Mouse (Mus musculus) liver, embryonic 11.5 days (tissue): ENCODE data around the gene Galnt18. TPM values are rescaled to one million over a fixed set of nuclear protein-coding genes. Genes with fewer than 3 reads are reported as not detected.

Source experiments
- ATAC-seq: fragments of 200-750 bp; cut with Nextera tagmentation; replicated peaks from 2 replicates; pipeline ENCODE4 v1.8.0; 2017; ENCODE audit warnings: moderate number of reproducible peaks, mild to moderate bottlenecking, moderate TSS enrichment, moderate library complexity; ENCODE audit not compliant: low FRiP score
- DNase-seq: peaks from one replicate; pipeline ENCODE4 v3.0.0-alpha.2; 2017; ENCODE audit warnings: low spot score
- H3K27ac ChIP-seq: fragments of 300-500 bp; sonication (generic); 2 replicates; pipeline ENCODE4 v1.5.1; 2014; ENCODE audit warnings: mild to moderate bottlenecking, low read depth, low read length, control low read depth
- H3K27me3 ChIP-seq: fragments of 300-500 bp; sonication (generic); replicated peaks from 2 replicates; pipeline ENCODE4 v1.6.1; 2014; ENCODE audit warnings: low read length, mixed read lengths; ENCODE audit not compliant: control insufficient read depth, insufficient read depth
- H3K36me3 ChIP-seq: fragments of 300-500 bp; sonication (generic); 2 replicates; pipeline ENCODE4 v1.6.1; 2014; ENCODE audit warnings: mild to moderate bottlenecking, low read length, moderate library complexity, mixed read lengths; ENCODE audit not compliant: control insufficient read depth, insufficient read depth
- H3K4me1 ChIP-seq: fragments of 300-500 bp; sonication (generic); replicated peaks from 2 replicates; pipeline ENCODE4 v1.6.1; 2014; ENCODE audit warnings: low read length, mixed read lengths; ENCODE audit not compliant: control insufficient read depth, insufficient read depth
- H3K4me2 ChIP-seq: fragments of 300-500 bp; sonication (generic); 2 replicates; pipeline ENCODE4 v1.6.1; 2014; ENCODE audit warnings: mild to moderate bottlenecking, control low read depth, moderate library complexity
- H3K4me3 ChIP-seq: fragments of 300-500 bp; sonication (generic); 2 replicates; pipeline ENCODE4 v1.5.1; 2014; ENCODE audit warnings: low read depth, low read length, control low read depth
- H3K9ac ChIP-seq: fragments of 300-500 bp; sonication (generic); 2 replicates; pipeline ENCODE4 v1.6.1; 2014; ENCODE audit warnings: low read depth, low read length, control low read depth
- H3K9me3 ChIP-seq: fragments of 300-500 bp; sonication (generic); 2 replicates; pipeline ENCODE4 v1.6.1; 2016; ENCODE audit warnings: low read length, inconsistent platforms, mixed read lengths; ENCODE audit not compliant: control insufficient read depth
- WGBS: fragments of 180-500 bp; shearing (Covaris S2); extraction: QIAGEN DNeasy Blood & Tissue Kit; methylation state at CpG from one replicate; pipeline ENCODE4 v1.1.7; 2014; 5-methylcytosine and 5-hydroxymethylcytosine counted together
- polyA plus RNA-seq: library from polyadenylated mRNA; unstranded; fragments of >200 nt; fragmentation: Nextera tagmentation; extraction: Ambion mirVana; gene quantifications from 2 replicates; pipeline ENCODE4 v1.2.1, GENCODE M21; 2014

Gene Galnt18
- polyA plus RNA-seq, 1 experiment from 2014 or later, result 3.1 TPM

DNA sequence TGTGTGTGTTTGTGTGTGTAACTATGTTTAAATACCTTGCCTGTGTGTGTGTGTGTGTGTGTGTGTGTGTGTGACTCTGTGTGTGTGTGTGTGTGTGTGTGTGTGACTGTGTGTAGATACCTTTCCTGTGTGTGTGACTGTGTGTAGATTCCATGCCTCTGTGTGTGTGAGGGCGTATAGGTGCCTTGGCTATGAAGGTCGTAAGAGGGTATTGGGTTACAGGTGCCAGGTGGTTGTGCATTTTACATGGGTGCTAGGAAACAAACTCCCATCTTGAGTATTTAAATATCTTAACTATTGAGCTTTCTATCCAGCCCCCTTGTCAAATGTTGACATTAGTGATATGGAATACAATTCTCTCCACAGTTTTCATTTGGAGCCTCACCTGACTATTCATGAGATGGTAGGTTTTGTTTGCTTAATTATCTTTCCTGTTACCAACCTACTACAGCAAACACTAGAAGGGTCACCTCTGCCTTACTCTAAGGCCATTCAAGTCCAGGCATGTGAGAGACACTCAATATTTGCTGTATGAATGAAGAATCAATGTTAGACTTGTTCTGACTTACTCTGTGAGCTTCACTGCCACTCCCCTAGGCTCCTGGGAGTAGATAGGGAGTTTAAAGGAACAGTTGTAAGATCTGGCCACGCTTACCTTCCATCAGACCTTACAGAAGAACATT, 250.7 kb downstream of the Galnt18 start:
- Histone ChIP-seq H3K27ac (no peak overlapping the region), H3K9ac (no peak overlapping the region), H3K36me3 (no peaks in the 10 kb centered on the region), H3K4me2 (no peak overlapping the region), H3K9me3 (no peaks in the 10 kb centered on the region), H3K4me3 (no peak overlapping the region), H3K4me1 (no peaks in the 10 kb centered on the region), H3K27me3 (no peaks in the 10 kb centered on the region)
- WGBS, result 71% methylated on average over 3 of the region's 3 CpGs
- ATAC-seq (no peak), DNase-seq (no peak)

DNA sequence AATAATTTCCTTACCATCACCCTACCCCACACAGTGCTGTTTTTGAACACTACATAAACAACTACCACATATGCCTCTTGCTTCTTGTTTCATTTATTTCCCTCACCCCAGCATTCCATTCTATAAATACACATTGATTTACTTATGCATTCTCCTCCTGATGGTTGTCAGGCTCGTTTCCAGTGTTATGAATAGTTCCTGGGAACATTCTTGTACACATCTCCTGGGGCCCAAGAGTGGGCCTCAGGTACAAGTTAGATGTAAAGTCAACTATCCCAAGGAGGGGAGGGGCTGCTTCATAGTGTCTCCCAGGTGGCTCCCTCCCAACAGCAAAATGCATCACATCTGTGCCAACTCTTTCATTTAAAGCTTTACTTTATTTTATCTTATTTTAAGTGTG, 251.3 kb downstream of the Galnt18 start:
- no peaks in the 10 kb centered on the region for H3K27me3 ChIP-seq
- no peaks in the 10 kb centered on the region for H3K36me3 ChIP-seq
- 53% methylated on average over 1 of the region's 1 CpGs for WGBS
- no peak overlapping the region for H3K9ac ChIP-seq
- H3K4me1 ChIP-seq, result no peaks in the 10 kb centered on the region
- ATAC-seq, result no peak
- no peak overlapping the region for H3K27ac ChIP-seq
- no peak overlapping the region for H3K4me2 ChIP-seq
- H3K4me3 ChIP-seq, result no peak overlapping the region
- no peak for DNase-seq
- no peaks in the 10 kb centered on the region for H3K9me3 ChIP-seq

DNA sequence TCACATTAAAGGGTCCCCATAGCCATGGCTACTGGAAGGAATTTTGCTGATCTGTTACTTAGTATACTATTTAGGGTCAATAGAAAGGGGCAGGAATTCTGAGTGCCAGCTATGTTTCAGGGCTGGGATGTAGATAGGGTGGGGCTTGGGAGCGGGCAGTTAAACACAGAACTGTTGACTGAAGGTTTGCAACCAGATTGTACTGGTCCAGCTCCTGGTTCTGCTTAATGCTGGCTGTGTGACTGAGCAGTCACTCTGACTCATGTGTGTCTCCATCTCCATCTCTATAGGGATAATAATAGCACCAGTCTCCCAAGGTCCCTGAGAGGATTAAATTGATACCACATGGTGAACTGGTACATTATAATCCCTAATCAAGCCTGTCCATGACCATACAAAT, 258.9 kb downstream of the Galnt18 start:
- H3K36me3 ChIP-seq, result no peaks in the 10 kb centered on the region
- no peaks in the 10 kb centered on the region for H3K4me1 ChIP-seq
- H3K4me2 ChIP-seq, result no peak overlapping the region
- ATAC-seq, result no peak
- DNase-seq, result no peak
- H3K27me3 ChIP-seq, result no peaks in the 10 kb centered on the region
- no peak overlapping the region for H3K27ac ChIP-seq
- 70% methylated on average over 1 of the region's 1 CpGs for WGBS
- no peak overlapping the region for H3K9ac ChIP-seq
- H3K9me3 ChIP-seq, result no peaks in the 10 kb centered on the region
- H3K4me3 ChIP-seq, result no peak overlapping the region

DNA sequence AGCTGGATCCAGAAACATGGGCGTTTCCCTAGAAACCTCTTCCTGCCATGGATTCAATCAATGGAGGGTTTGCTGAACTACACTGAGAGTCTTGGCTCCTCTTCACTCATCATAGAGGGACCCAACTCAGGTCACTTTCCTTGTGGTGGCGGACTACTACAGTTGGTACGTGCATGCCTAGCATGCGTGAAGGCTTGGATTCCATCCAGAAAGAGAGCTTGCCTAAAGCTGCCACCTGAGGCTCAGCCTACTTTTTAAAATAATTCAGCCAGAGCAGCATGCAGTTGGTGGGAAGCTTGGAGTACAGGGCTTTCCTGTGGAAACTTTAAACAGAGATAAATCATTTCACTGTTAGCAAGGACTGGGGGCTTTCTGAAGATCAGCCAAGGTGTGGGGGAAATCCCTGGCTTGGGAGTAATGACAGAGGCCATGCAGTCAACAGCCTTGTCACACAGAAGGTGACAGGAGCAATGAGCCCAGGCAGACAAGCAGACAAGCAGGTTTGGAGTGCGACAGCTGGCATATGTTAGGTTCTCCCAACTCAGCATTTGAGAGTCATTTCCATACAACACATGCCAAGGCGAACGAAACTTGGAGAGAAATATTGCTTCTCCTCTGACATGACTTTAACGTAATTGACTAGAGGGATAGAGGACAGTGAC, 261.1 kb downstream of the Galnt18 start:
- Histone ChIP-seq H3K9me3 (no peaks in the 10 kb centered on the region), H3K4me3 (no peak overlapping the region), H3K27ac (no peak overlapping the region), H3K27me3 (no peaks in the 10 kb centered on the region), H3K9ac (no peak overlapping the region), H3K36me3 (no peaks in the 10 kb centered on the region), H3K4me1 (no peaks in the 10 kb centered on the region), H3K4me2 (no peak overlapping the region)
- DNase-seq (no peak), ATAC-seq (no peak)
- WGBS, result 89% methylated on average over 8 of the region's 8 CpGs

DNA sequence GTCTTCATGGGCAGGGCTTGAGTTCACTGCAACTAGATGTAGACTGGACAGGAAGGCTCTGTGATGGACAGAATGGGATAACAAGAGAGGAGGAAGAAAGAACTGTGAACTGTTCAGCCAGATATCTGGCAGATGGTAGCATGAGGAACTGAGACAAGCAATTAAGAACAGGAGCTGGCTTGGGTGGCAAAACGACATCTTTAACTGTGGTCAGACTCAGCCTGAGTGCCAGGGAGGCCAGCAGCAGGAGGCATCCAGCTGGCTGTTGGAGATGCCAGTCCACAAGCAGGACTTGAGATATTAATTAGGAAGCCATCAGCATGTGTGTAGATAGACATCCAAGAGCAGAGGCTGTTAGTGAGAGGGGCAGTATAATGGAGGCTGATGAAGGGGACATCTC, 262.9 kb downstream of the Galnt18 start:
- no peaks in the 10 kb centered on the region for H3K9me3 ChIP-seq
- H3K4me3 ChIP-seq, result no peak overlapping the region
- DNase-seq (no peak), ATAC-seq (no peak)
- H3K27ac ChIP-seq, result no peak overlapping the region
- 44% methylated on average over 1 of the region's 1 CpGs for WGBS
- H3K4me2 ChIP-seq, result no peak overlapping the region
- H3K4me1 ChIP-seq, result no peaks in the 10 kb centered on the region
- no peak overlapping the region for H3K9ac ChIP-seq
- H3K36me3 ChIP-seq, result no peaks in the 10 kb centered on the region
- no peaks in the 10 kb centered on the region for H3K27me3 ChIP-seq

DNA sequence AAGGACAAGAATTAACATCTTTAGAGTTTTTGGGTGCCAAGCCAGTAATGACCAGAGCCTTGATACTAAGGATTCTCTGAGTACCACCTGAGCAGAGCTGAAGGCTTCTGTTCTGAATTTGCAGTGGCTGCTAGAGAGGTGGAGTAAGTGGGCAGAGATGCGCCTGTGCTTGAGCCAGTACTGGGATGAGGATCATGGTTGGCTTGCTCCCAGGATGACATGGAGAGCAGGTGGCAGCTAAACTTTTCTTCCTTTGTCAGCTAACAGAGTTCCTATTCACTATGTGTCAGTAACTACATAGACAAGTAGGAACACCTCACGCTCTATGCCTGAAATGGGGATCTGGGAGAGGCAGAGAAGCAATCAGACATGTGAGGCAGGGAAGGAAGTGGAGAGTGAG, 264.3 kb downstream of the Galnt18 start:
- WGBS, result 90% methylated on average over 2 of the region's 2 CpGs
- Histone ChIP-seq H3K9ac (no peak overlapping the region), H3K4me3 (no peak overlapping the region), H3K9me3 (no peaks in the 10 kb centered on the region), H3K4me2 (no peak overlapping the region), H3K36me3 (no peaks in the 10 kb centered on the region), H3K4me1 (no peaks in the 10 kb centered on the region), H3K27me3 (no peaks in the 10 kb centered on the region), H3K27ac (no peak overlapping the region)
- DNase-seq, result no peak
- ATAC-seq, result no peak

DNA sequence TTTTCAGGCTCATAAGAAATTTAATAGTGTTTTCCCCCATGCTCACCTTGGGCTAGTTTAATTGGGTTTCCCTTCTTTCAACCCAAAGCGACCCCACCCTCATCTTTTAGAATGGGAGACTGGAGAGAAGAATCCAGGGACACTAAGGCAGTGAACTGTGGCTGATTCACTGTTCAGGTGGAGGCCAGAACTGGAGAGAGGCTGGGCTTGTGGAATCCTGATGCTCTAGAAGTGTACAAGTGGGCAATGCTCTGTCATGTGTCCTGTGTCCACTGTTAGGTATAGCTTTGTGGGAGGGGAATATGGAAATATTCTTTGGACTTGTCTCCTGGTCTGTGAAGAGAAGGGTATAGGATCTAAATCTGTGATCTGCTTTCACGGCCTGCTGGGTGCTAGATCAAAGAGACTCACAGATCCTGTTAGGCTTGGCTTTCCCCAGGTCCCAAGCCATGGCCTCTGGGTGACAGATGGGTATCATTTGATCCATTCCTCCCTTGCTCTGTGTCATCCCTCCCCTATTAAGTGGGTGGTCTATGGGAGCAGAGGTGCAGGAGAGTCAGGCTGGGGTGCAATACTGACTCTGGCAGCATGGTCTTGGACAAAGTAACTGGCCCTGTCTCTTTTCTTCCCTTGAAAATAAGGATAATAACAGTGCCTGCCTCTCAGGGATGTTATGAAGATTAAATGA, 270.5 kb downstream of the Galnt18 start:
- Histone ChIP-seq H3K9me3 (no peaks in the 10 kb centered on the region), H3K9ac (no peak overlapping the region), H3K4me3 (no peak overlapping the region), H3K4me1 (no peaks in the 10 kb centered on the region), H3K4me2 (no peak overlapping the region), H3K27ac (no peak overlapping the region), H3K27me3 (no peaks in the 10 kb centered on the region), H3K36me3 (no peaks in the 10 kb centered on the region)
- no peak for ATAC-seq
- WGBS, result 69% methylated on average over 2 of the region's 2 CpGs
- DNase-seq, result no peak

DNA sequence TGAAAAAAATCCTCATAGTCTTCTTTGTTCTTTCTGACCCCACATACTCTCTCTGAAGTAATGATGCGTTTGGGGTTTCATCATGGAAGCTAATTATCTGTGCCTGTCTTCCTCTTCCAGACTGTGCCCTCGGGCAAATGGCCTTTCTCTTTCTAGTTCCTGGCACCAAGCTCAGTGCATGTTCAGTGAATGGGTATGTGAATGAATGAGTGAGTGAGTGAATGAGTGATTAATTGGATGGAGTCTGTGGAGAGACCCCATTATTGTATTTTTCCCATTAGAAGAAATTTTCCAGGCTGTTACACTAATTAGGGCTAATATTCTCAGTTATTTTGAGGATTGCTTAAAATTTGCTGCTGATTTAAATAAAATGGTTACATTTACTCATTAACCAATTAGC, 279.2 kb downstream of the Galnt18 start:
- H3K36me3 ChIP-seq, result no peaks in the 10 kb centered on the region
- H3K9ac ChIP-seq, result no peak overlapping the region
- H3K4me1 ChIP-seq, result no peaks in the 10 kb centered on the region
- H3K4me3 ChIP-seq, result no peak overlapping the region
- H3K9me3 ChIP-seq, result no peaks in the 10 kb centered on the region
- ATAC-seq (no peak), DNase-seq (no peak)
- WGBS, result 73% methylated on average over 2 of the region's 2 CpGs
- no peak overlapping the region for H3K27ac ChIP-seq
- H3K27me3 ChIP-seq, result no peaks in the 10 kb centered on the region
- no peak overlapping the region for H3K4me2 ChIP-seq
